Mouse (Mus musculus) limb, embryonic 13.5 days (tissue): Measurements from ENCODE around the gene Rexo2. TPM values are rescaled to one million over a fixed set of nuclear protein-coding genes. Genes with fewer than 3 reads are reported as not detected.
A peak's percentile ranks its signal among the peaks of the same experiment; 100 is the strongest.
"Not testable (repeated sequence)": the region's sequence is repeated elsewhere in the genome, so short reads cannot be mapped to it uniquely, and the experiment has no call there.

Experiments used
- ATAC-seq: fragments of 200-750 bp; cut with Nextera tagmentation; 2 replicates; pipeline ENCODE4 v1.8.0; 2017; ENCODE audit warnings: low read depth, moderate number of reproducible peaks, moderate TSS enrichment; ENCODE audit not compliant: low FRiP score
- H3K27ac ChIP-seq: fragments of 300-500 bp; sonication (generic); 2 replicates; pipeline ENCODE4 v1.5.1; 2015; ENCODE audit warnings: inconsistent platforms, mild to moderate bottlenecking, moderate library complexity
- H3K27me3 ChIP-seq: fragments of 300-500 bp; sonication (generic); 2 replicates; pipeline ENCODE4 v1.6.1; 2015; ENCODE audit warnings: mild to moderate bottlenecking, inconsistent platforms
- H3K36me3 ChIP-seq: fragments of 300-500 bp; sonication (generic); 2 replicates; pipeline ENCODE4 v1.6.1; 2015; ENCODE audit warnings: inconsistent platforms, mild to moderate bottlenecking, moderate library complexity
- H3K4me1 ChIP-seq: fragments of 300-500 bp; sonication (generic); 2 replicates; pipeline ENCODE4 v1.6.1; 2015; ENCODE audit warnings: inconsistent platforms
- H3K4me2 ChIP-seq: fragments of 300-500 bp; sonication (generic); replicated peaks from 2 replicates; pipeline ENCODE4 v1.6.1; 2015; ENCODE audit warnings: inconsistent platforms, mild to moderate bottlenecking, moderate library complexity
- H3K4me3 ChIP-seq: fragments of 300-500 bp; sonication (generic); 2 replicates; pipeline ENCODE4 v1.5.1; 2015; ENCODE audit warnings: moderate library complexity, mild to moderate bottlenecking, inconsistent platforms
- H3K9ac ChIP-seq: fragments of 300-500 bp; sonication (generic); 2 replicates; pipeline ENCODE4 v1.6.1; 2015; ENCODE audit warnings: mild to moderate bottlenecking, inconsistent platforms
- H3K9me3 ChIP-seq: fragments of 300-500 bp; sonication (generic); 2 replicates; pipeline ENCODE4 v1.6.1; 2016; ENCODE audit warnings: inconsistent platforms
- WGBS: fragments of 180-500 bp; shearing (Covaris S2); methylation state at CpG from one replicate; pipeline ENCODE4 v1.1.7; 2015; 5-methylcytosine and 5-hydroxymethylcytosine counted together
- polyA plus RNA-seq: library from polyadenylated mRNA; unstranded; fragments of >200 nt; fragmentation: Nextera tagmentation; extraction: Ambion mirVana; gene quantifications from 2 replicates; pipeline ENCODE4 v1.2.1, GENCODE M21; 2015

Rexo2 gene
- polyA plus RNA-seq, 1 experiment from 2014 or later: 114 TPM

- peak; percentile 70 for ATAC-seq
- Histone ChIP-seq H3K9me3 (no peaks in the 10 kb centered on the region), H3K4me3 (peak overlapping the region; percentile 85), H3K27me3 (0 out of 2 replicates have a peak, but pooled peaks cover 8% of the 10 kb centered on the region), H3K27ac (peak overlapping the region; percentile 90), H3K4me2 (peak overlapping the region; percentile 81), H3K36me3 (peaks cover 28% of the 10 kb centered on the region), H3K4me1 (peaks cover 14% of the 10 kb centered on the region), H3K9ac (peak overlapping the region; percentile 95)
- 2% methylated on average over 34 of the region's 34 CpGs for WGBS
Measured at GRCm38 (mm10) chr9:48495548-48495932, 15.1 kb upstream of the Rexo2 start.

GRCm38 (mm10) chr9:48494817-48495547 lies 14.6 kb upstream of the Rexo2 start, which contains the start of the genes Rbm7 and Gm5617:
Gene Rbm7, minus strand, starts transcription at chr9:48495299.
Gene Gm5617, plus strand, starts transcription at chr9:48495442.
- Histone ChIP-seq H3K4me3 (peak within 1 kb of the TSS; percentile 85), H3K27me3 (0 out of 2 replicates have a peak, but pooled peaks cover 8% of the 10 kb centered on the region), H3K36me3 (peaks cover 33% of the 10 kb centered on the region), H3K9ac (peak within 1 kb of the TSS; percentile 95), H3K27ac (peak within 1 kb of the TSS; percentile 90), H3K9me3 (no peaks in the 10 kb centered on the region), H3K4me1 (peaks cover 14% of the 10 kb centered on the region), H3K4me2 (peak within 1 kb of the TSS; percentile 81)
- ATAC-seq: peak; percentile 99
- WGBS: under 1% methylated on average over 72 of the region's 72 CpGs

- 23% methylated on average over 20 of the region's 20 CpGs for WGBS
- H3K4me2 ChIP-seq: peak overlapping the region; percentile 83
- no peaks in the 10 kb centered on the region for H3K9me3 ChIP-seq
- H3K36me3 ChIP-seq: peaks cover 21% of the 10 kb centered on the region
- H3K4me3 ChIP-seq: peak overlapping the region; percentile 86
- peak overlapping the region; percentile 43 for H3K9ac ChIP-seq
- H3K4me1 ChIP-seq: peaks cover 17% of the 10 kb centered on the region
- H3K27me3 ChIP-seq: no peaks in the 10 kb centered on the region
- ATAC-seq: no peak
- H3K27ac ChIP-seq: no peak overlapping the region
Measured at GRCm38 (mm10) chr9:48481214-48482134, 1.1 kb upstream of the Rexo2 start.

- H3K27me3 ChIP-seq: no peaks in the 10 kb centered on the region
- peak overlapping the region; percentile 87 for H3K9ac ChIP-seq
- peak overlapping the region; percentile 86 for H3K4me3 ChIP-seq
- no peak overlapping the region for H3K27ac ChIP-seq
- no peaks in the 10 kb centered on the region for H3K9me3 ChIP-seq
- WGBS: 7% methylated on average over 21 of the region's 25 CpGs
- no peak; the same call in 1 of the 2 replicates for ATAC-seq
- H3K36me3 ChIP-seq: peaks cover 22% of the 10 kb centered on the region
- peak overlapping the region; percentile 83 for H3K4me2 ChIP-seq
- H3K4me1 ChIP-seq: peaks cover 17% of the 10 kb centered on the region
Measured at GRCm38 (mm10) chr9:48479838-48480410, 499 bp downstream of the Rexo2 start.

- Histone ChIP-seq H3K27me3 (no peaks in the 10 kb centered on the region), H3K36me3 (peaks cover 29% of the 10 kb centered on the region), H3K4me1 (peaks cover 17% of the 10 kb centered on the region), H3K9ac (no peak overlapping the region), H3K9me3 (no peaks in the 10 kb centered on the region), H3K4me2 (no peak overlapping the region), H3K4me3 (no peak overlapping the region), H3K27ac (no peak overlapping the region)
- no peak for ATAC-seq
- 89% methylated on average over 4 of the region's 4 CpGs for WGBS
Measured at GRCm38 (mm10) chr9:48478808-48479207, 1.6 kb downstream of the Rexo2 start.

GRCm38 (mm10) chr9:48476236-48477165 lies 3.9 kb downstream of the Rexo2 start:
- no peak for ATAC-seq
- peaks cover 12% of the 10 kb centered on the region for H3K4me1 ChIP-seq
- no peak overlapping the region for H3K9ac ChIP-seq
- H3K4me3 ChIP-seq: no peak overlapping the region
- WGBS: 91% methylated on average over 10 of the region's 10 CpGs
- H3K36me3 ChIP-seq: peaks cover 44% of the 10 kb centered on the region
- no peak overlapping the region for H3K4me2 ChIP-seq
- H3K27me3 ChIP-seq: no peaks in the 10 kb centered on the region
- no peaks in the 10 kb centered on the region for H3K9me3 ChIP-seq
- no peak overlapping the region for H3K27ac ChIP-seq

- H3K36me3 ChIP-seq: peaks cover 64% of the 10 kb centered on the region
- H3K4me1 ChIP-seq: peaks cover 2% of the 10 kb centered on the region
- H3K4me3 ChIP-seq: no peak overlapping the region
- no peak overlapping the region for H3K9ac ChIP-seq
- no peaks in the 10 kb centered on the region for H3K27me3 ChIP-seq
- H3K27ac ChIP-seq: no peak overlapping the region
- no peaks in the 10 kb centered on the region for H3K9me3 ChIP-seq
- H3K4me2 ChIP-seq: no peak overlapping the region
- 91% methylated on average over 9 of the region's 9 CpGs for WGBS
- no peak for ATAC-seq
Measured at GRCm38 (mm10) chr9:48474367-48474766, 6.1 kb downstream of the Rexo2 start.

GRCm38 (mm10) chr9:48473131-48473530 lies 7.3 kb downstream of the Rexo2 start:
- no peak for ATAC-seq
- peaks cover 71% of the 10 kb centered on the region for H3K36me3 ChIP-seq
- 95% methylated on average over 12 of the region's 12 CpGs for WGBS

GRCm38 (mm10) chr9:48472441-48473025 lies 7.9 kb downstream of the Rexo2 start:
- ATAC-seq: no peak
- H3K4me1 ChIP-seq: no peaks in the 10 kb centered on the region
- H3K27me3 ChIP-seq: no peaks in the 10 kb centered on the region
- H3K4me3 ChIP-seq: no peak overlapping the region
- H3K27ac ChIP-seq: no peak overlapping the region
- 91% methylated on average over 15 of the region's 15 CpGs for WGBS
- H3K9me3 ChIP-seq: no peaks in the 10 kb centered on the region
- H3K9ac ChIP-seq: no peak overlapping the region
- H3K4me2 ChIP-seq: no peak overlapping the region
- peaks cover 76% of the 10 kb centered on the region for H3K36me3 ChIP-seq

More at GRCm38 (mm10) chr9:48473131-48473530, 7.3 kb downstream of the Rexo2 start:
- Histone ChIP-seq H3K4me1 (no peaks in the 10 kb centered on the region), H3K27me3 (no peaks in the 10 kb centered on the region), H3K9ac (no peak overlapping the region), H3K9me3 (no peaks in the 10 kb centered on the region), H3K4me3 (no peak overlapping the region), H3K4me2 (no peak overlapping the region), H3K27ac (no peak overlapping the region)

- H3K4me2 ChIP-seq, H3K4me3 ChIP-seq, H3K27ac ChIP-seq, H3K9ac ChIP-seq, H3K4me1 ChIP-seq, H3K27me3 ChIP-seq, ATAC-seq, H3K9me3 ChIP-seq: not testable (repeated sequence)
- WGBS: 96% methylated on average over 5 of the region's 5 CpGs
- H3K36me3 ChIP-seq: peaks cover 69% of the 10 kb centered on the region
Measured at GRCm38 (mm10) chr9:48467471-48467870, 13.0 kb downstream of the Rexo2 start.

GRCm38 (mm10) chr9:48466804-48467203 lies 13.6 kb downstream of the Rexo2 start:
- H3K9ac ChIP-seq: no peak overlapping the region
- ATAC-seq: no peak

More at GRCm38 (mm10) chr9:48466804-48467203, 13.6 kb downstream of the Rexo2 start:
- WGBS: 71% methylated on average over 3 of the region's 3 CpGs
- Histone ChIP-seq H3K4me1 (no peaks in the 10 kb centered on the region), H3K9me3 (no peaks in the 10 kb centered on the region; the same call in 1 of the 2 replicates), H3K27ac (no peak overlapping the region), H3K4me3 (no peak overlapping the region), H3K36me3 (peaks cover 65% of the 10 kb centered on the region), H3K27me3 (no peaks in the 10 kb centered on the region), H3K4me2 (no peak overlapping the region)
